Mouse (Mus musculus) layer of hippocampus, adult 2 months (tissue): ENCODE data around the gene Tmem53. TPM values are rescaled to one million over a fixed set of nuclear protein-coding genes. Genes with fewer than 3 reads are reported as not detected.

Experiments used
- DNase-seq, 2 experiments: peaks; one replicate each; pipeline ENCODE4 v3.0.0; 2022; ENCODE audit warnings: low spot score in 2 of 2
- H3K27ac ChIP-seq: fragments of 200-600 bp; 2 replicates; pipeline ENCODE4 v1.8.1; 2022
- H3K4me3 ChIP-seq: fragments of 200-600 bp; 2 replicates; pipeline ENCODE4 v1.8.1; 2022; ENCODE audit warnings: mild to moderate bottlenecking
- CTCF ChIP-seq: fragments of 200-600 bp; conservative IDR thresholded peaks from 2 replicates; pipeline ENCODE4 v1.8.1; 2022; ENCODE audit warnings: antibody characterized with exemption, mild to moderate bottlenecking, moderate library complexity
- total RNA-seq, 2 experiments: library from RNA; stranded (reverse); gene quantifications; 2 replicates each; pipeline ENCODE4 v1.2.3; 2021

Tmem53 gene
- total RNA-seq, 2 experiments from 2014 or later = 4.7 to 4.9 TPM

DNA sequence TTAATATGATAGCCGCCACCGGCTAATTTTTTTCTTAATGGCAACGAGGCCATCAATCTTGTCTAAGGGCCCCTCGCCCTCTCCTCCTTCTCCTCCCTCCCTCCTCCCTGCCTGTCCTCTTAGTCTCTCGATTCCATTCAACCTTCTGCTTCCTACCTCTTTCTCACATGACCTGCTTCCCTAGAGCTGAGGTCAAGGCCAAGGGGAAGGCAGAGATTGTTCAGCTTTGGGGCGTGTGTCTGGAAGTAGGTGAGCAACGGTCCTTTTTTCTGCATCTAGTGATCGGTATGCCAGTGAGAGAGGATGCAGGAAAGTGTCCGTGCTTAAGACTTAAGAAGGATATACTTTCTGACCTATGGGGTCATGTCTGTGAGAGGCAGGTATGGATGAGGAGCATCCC lies 46.1 kb downstream of the Tmem53 start:
- H3K4me3 ChIP-seq = no peak overlapping the region
- no peak for TF ChIP-seq CTCF

GRCm38 (mm10) chr4:117299921-117300320 lies 48.2 kb downstream of the Tmem53 start:
- no peak for DNase-seq
- TF ChIP-seq CTCF = no peak
- Histone ChIP-seq H3K27ac (no peak overlapping the region), H3K4me3 (no peak overlapping the region)

More for the DNA sequence above, 46.1 kb downstream of the Tmem53 start:
- DNase-seq = no peak
- H3K27ac ChIP-seq = no peak overlapping the region

GRCm38 (mm10) chr4:117302027-117302806 lies 50.5 kb downstream of the Tmem53 start:
- H3K4me3 ChIP-seq = no peak overlapping the region
- H3K27ac ChIP-seq = no peak overlapping the region
- DNase-seq = no peak
- no peak for TF ChIP-seq CTCF

GRCm38 (mm10) chr4:117303581-117304238 lies 52.0 kb downstream of the Tmem53 start:
- TF ChIP-seq CTCF = no peak
- DNase-seq = no peak
- peak overlapping the region; percentile 46 for H3K4me3 ChIP-seq
- no peak overlapping the region for H3K27ac ChIP-seq

- no peak for TF ChIP-seq CTCF
- DNase-seq = no peak
- Histone ChIP-seq H3K4me3 (peak overlapping the region; percentile 46), H3K27ac (no peak overlapping the region)
Observed at GRCm38 (mm10) chr4:117304239-117305025, 52.7 kb downstream of the Tmem53 start.

GRCm38 (mm10) chr4:117305461-117305860 lies 53.7 kb downstream of the Tmem53 start:
- Histone ChIP-seq H3K27ac (no peak overlapping the region), H3K4me3 (no peak overlapping the region)
- DNase-seq = no peak
- no peak for TF ChIP-seq CTCF

- Histone ChIP-seq H3K27ac (no peak overlapping the region), H3K4me3 (no peak overlapping the region)
- no peak for DNase-seq
- no peak for TF ChIP-seq CTCF
Observed at GRCm38 (mm10) chr4:117307270-117307669, 55.5 kb downstream of the Tmem53 start.

DNA sequence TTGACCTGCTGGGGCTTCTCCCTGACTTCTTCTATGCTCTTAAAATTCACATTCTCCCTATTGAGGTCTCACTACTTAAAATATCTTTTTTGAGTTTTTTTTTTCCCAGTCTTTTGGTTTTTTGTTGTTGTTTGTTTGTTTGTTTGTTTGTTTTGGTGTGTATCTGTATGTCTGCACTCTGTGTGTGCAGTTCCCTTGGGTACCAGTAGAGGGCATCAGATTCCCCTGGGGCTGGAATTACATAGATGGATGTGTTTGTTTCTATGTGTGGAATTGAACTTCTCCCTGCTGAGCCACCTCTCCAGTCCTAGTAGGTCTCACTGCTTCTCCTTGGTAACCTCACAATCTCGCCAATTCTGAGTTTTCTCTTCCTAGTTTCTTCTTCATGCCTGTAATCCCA lies 57.7 kb downstream of the Tmem53 start:
- peak; percentile 49 for TF ChIP-seq CTCF
- no peak for DNase-seq
- H3K27ac ChIP-seq = no peak overlapping the region
- no peak overlapping the region for H3K4me3 ChIP-seq

DNA sequence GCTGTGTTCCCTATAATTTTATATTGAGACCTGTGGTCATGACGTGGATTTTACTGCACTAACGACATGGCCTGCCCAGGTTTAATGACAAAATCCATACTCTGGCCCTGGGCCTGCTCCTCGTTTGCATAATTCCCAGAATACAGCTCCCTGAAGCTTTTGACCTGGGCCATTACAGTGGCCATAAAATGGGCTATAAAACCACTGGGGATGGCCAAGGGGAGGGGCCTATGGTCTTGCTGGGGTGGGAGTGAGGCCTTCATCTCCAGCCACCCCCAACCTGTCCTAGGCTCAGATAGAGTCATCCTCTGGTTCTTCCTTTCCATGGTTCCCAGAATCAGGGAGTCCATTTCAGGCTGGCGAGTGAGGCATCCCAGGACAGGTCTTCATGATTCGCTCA lies 60.1 kb downstream of the Tmem53 start:
- Histone ChIP-seq H3K27ac (no peak overlapping the region), H3K4me3 (no peak overlapping the region)
- no peak for DNase-seq
- TF ChIP-seq CTCF = no peak

DNA sequence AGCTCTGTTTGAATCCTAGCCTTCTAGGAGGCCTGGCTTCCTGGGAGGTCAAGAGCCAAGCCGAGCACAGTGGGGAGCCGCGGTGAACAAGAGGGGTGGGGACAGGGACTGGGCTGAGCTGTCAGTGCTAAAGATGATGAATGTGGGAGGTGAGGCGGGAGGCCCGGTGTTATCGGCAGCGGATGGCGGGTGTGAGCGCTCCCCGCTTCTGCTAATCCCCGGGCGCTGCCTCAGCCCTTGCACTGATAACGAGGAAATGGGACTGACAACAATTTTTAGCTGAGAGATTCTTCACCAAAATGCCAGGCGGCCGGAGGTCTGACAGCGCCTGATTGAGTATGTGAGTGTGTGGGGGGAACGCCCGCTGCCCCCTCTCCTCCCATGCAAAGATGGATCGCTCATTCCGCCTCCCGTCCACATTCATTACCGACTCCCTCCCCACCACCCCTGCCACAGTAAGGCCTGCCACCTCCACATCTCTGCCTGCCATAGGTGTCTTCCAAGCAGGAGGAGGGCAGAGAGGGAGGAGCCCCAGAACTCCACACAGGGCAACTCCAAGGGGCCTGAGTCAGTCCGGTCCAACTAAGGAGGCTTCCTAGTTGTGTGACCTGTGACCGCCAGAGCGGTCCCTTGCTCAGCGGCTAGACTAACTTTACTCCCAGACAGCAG lies 60.8 kb downstream of the Tmem53 start:
- TF ChIP-seq CTCF = no peak
- no peak overlapping the region for H3K27ac ChIP-seq
- H3K4me3 ChIP-seq = no peak overlapping the region
- no peak for DNase-seq

- peak; percentile 77 for TF ChIP-seq CTCF
- no peak for DNase-seq
- H3K27ac ChIP-seq = no peak overlapping the region
- no peak overlapping the region for H3K4me3 ChIP-seq
Observed at GRCm38 (mm10) chr4:117313085-117313424, 61.3 kb downstream of the Tmem53 start.

DNA sequence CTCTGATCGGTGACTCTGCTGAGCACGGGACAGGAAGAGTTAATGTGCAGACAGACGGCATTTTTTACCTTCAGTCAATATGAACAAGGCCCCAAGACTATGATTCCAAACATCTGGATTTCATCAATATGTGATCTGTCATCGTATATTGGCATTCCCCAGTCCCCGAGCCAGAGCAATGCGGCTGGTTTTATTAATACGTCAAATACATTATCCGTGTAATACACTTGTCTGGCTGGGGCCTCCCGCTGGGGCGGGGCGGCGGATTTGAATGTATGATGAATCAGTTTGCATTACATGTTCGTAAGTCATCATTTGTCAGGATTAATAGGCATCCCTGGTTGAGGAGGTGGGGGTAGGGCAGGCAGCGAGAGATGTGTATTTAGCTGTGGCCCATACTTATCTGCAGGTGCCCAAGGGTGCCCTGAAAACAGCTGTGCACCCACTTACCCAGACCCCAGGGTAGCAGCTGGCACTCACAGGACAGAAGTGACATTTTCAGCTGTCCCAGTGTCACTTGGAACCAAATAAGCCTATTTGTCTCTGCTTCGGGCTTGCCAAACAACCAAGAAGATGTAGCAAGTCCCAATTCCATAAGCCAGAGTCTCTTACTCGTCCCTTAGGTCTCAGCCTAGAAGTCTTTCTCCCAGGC lies 63.2 kb downstream of the Tmem53 start:
- DNase-seq = no peak
- Histone ChIP-seq H3K27ac (no peak overlapping the region), H3K4me3 (no peak overlapping the region)
- TF ChIP-seq CTCF = no peak

DNA sequence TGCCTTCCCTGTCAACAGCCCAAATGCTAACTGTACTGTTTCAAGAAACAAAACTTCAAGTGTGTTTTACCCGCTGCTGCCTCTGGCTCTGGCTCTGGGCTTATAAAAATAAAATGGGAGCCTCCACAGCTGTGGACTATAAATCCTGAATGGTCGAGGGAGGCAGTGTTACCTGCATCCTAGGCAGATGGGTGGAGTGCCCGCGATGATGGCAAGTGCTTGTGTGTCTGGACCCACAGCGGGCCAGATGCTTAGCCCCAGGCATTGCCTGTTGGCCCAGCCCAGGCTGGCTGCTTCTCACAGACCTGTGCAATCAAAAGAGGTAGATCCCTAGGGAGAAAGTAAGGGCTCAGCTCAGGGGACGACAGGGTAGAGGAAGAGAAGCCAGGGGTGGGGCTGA lies 65.0 kb downstream of the Tmem53 start:
- TF ChIP-seq CTCF = no peak
- H3K4me3 ChIP-seq = no peak overlapping the region
- no peak for DNase-seq

More for the DNA sequence above, 65.0 kb downstream of the Tmem53 start:
- no peak overlapping the region for H3K27ac ChIP-seq
